Mouse (Mus musculus) thymus, postnatal 0 days (tissue): Measurements from ENCODE around the gene Rdm1. TPM values are rescaled to one million over a fixed set of nuclear protein-coding genes. Genes with fewer than 3 reads are reported as not detected.
"Not testable (repeated sequence)": the region's sequence is repeated elsewhere in the genome, so short reads cannot be mapped to it uniquely, and the experiment has no call there.

Source experiments
- DNase-seq: peaks from one replicate; pipeline ENCODE4 v3.0.0-alpha.2; 2015; ENCODE audit warnings: low spot score
- polyA plus RNA-seq: library from polyadenylated mRNA; unstranded; fragments of >200 nt; fragmentation: Nextera tagmentation; extraction: Ambion mirVana; gene quantifications from 2 replicates; pipeline ENCODE4 v1.2.1, GENCODE M21; 2015

The Rdm1 gene
- polyA plus RNA-seq = 44.5 and 46.0 TPM in 2 replicates

GRCm38 (mm10) chr11:101626995-101627856, at the start of gene Rdm1:
TSS of gene Rdm1 (plus strand) at chr11:101627195.
- DNase-seq = peak; percentile 89

- DNase-seq = no peak
These were observed 45.8 kb upstream of the Rdm1 start for GRCm38 (mm10) chr11:101581081-101581764.

GRCm38 (mm10) chr11:101582054-101583035, 44.6 kb upstream of the Rdm1 start, which contains the start of gene Tmem106a:
TSS of gene Tmem106a (plus strand) at chr11:101582242.
- peak; percentile 75 for DNase-seq

- no peak for DNase-seq
These were observed 43.8 kb upstream of the Rdm1 start for GRCm38 (mm10) chr11:101583205-101583604.

- DNase-seq = not testable (repeated sequence)
These were observed 42.0 kb upstream of the Rdm1 start for GRCm38 (mm10) chr11:101585031-101585430.

GRCm38 (mm10) chr11:101585805-101586204, 41.2 kb upstream of the Rdm1 start:
- no peak for DNase-seq

- no peak for DNase-seq
These were observed 39.3 kb upstream of the Rdm1 start for GRCm38 (mm10) chr11:101587676-101588075.

- no peak for DNase-seq
These were observed 38.1 kb upstream of the Rdm1 start for GRCm38 (mm10) chr11:101588868-101589267.

- DNase-seq = peak; percentile 69
These were observed 37.6 kb upstream of the Rdm1 start for GRCm38 (mm10) chr11:101589444-101589843.

GRCm38 (mm10) chr11:101589989-101590624, 36.9 kb upstream of the Rdm1 start:
- no peak for DNase-seq

- no peak for DNase-seq
These were observed 27.8 kb upstream of the Rdm1 start, which contains the start of gene Gm11634 for GRCm38 (mm10) chr11:101599156-101599555. TSS of gene Gm11634 (minus strand) at chr11:101599256.

GRCm38 (mm10) chr11:101602491-101602890, 24.5 kb upstream of the Rdm1 start:
- peak; percentile 81 for DNase-seq

GRCm38 (mm10) chr11:101604116-101604515, 22.9 kb upstream of the Rdm1 start:
- no peak for DNase-seq

- DNase-seq = peak; percentile 76
These were observed 22.2 kb upstream of the Rdm1 start for GRCm38 (mm10) chr11:101604531-101605453.

GRCm38 (mm10) chr11:101607134-101607533, 19.9 kb upstream of the Rdm1 start:
- DNase-seq = not testable (repeated sequence)

GRCm38 (mm10) chr11:101610445-101610844, 16.6 kb upstream of the Rdm1 start:
- no peak for DNase-seq

GRCm38 (mm10) chr11:101613596-101613995, 13.4 kb upstream of the Rdm1 start:
- no peak for DNase-seq

GRCm38 (mm10) chr11:101614116-101614515, 12.9 kb upstream of the Rdm1 start:
- DNase-seq = no peak

- no peak for DNase-seq
These were observed 11.6 kb upstream of the Rdm1 start for GRCm38 (mm10) chr11:101615380-101615779.
